Mouse (Mus musculus): ENCODE data around the gene Sctr. TPM values are rescaled to one million over a fixed set of nuclear protein-coding genes. Genes with fewer than 3 reads are reported as not detected.

Gene Sctr
- polyA plus RNA-seq, 1 experiment = not detected

- TF ChIP-seq CTCF (IDR thresholded peaks at IDR 0.05; ENCODE audit: borderline replicate concordance, insufficient read depth, low read length) (no peak), POLR2A (IDR thresholded peaks at IDR 0.05; ENCODE audit: low read depth, low read length) (no peak)
- H3K4me1 ChIP-seq (ENCODE audit: control insufficient read depth, insufficient read depth, low read length) = peaks cover 8% of the 10 kb centered on the region
Measured at GRCm38 (mm10) chr1:120075507-120075906, 68.8 kb downstream of the Sctr start.

GRCm38 (mm10) chr1:120077746-120078410, 71.2 kb downstream of the Sctr start:
- no peak for TF ChIP-seq CTCF (IDR thresholded peaks at IDR 0.05; ENCODE audit: borderline replicate concordance, insufficient read depth, low read length)
- TF ChIP-seq POLR2A (IDR thresholded peaks at IDR 0.05; ENCODE audit: low read depth, low read length) = no peak
- peaks cover 5% of the 10 kb centered on the region for H3K4me1 ChIP-seq (ENCODE audit: control insufficient read depth, insufficient read depth, low read length)
- no peak overlapping the region for H3K4me3 ChIP-seq (ENCODE audit: insufficient read depth, low read length)
- no peak overlapping the region for H3K27ac ChIP-seq (ENCODE audit: insufficient read depth, low read length)

More at GRCm38 (mm10) chr1:120075507-120075906, 68.8 kb downstream of the Sctr start:
- Histone ChIP-seq H3K4me3 (ENCODE audit: insufficient read depth, low read length) (no peak overlapping the region), H3K27ac (ENCODE audit: insufficient read depth, low read length) (no peak overlapping the region)

GRCm38 (mm10) chr1:120080632-120081031, 73.9 kb downstream of the Sctr start:
- peaks cover 8% of the 10 kb centered on the region; the same call in 1 of the 2 replicates for H3K4me1 ChIP-seq (ENCODE audit: control insufficient read depth, insufficient read depth, low read length)
- no peak overlapping the region for H3K4me3 ChIP-seq (ENCODE audit: insufficient read depth, low read length)
- H3K27ac ChIP-seq (ENCODE audit: insufficient read depth, low read length) = no peak overlapping the region
- TF ChIP-seq CTCF (IDR thresholded peaks at IDR 0.05; ENCODE audit: borderline replicate concordance, insufficient read depth, low read length) = no peak
- TF ChIP-seq POLR2A (IDR thresholded peaks at IDR 0.05; ENCODE audit: low read depth, low read length) = no peak

GRCm38 (mm10) chr1:120082957-120083585, 76.4 kb downstream of the Sctr start:
- peaks cover 8% of the 10 kb centered on the region; the same call in 1 of the 2 replicates for H3K4me1 ChIP-seq (ENCODE audit: control insufficient read depth, insufficient read depth, low read length)
- TF ChIP-seq POLR2A (IDR thresholded peaks at IDR 0.05; ENCODE audit: low read depth, low read length) = no peak
- TF ChIP-seq CTCF (IDR thresholded peaks at IDR 0.05; ENCODE audit: borderline replicate concordance, insufficient read depth, low read length) = no peak
- no peak overlapping the region for H3K27ac ChIP-seq (ENCODE audit: insufficient read depth, low read length)
- H3K4me3 ChIP-seq (ENCODE audit: insufficient read depth, low read length) = no peak overlapping the region

- Histone ChIP-seq H3K4me3 (ENCODE audit: insufficient read depth, low read length) (no peak overlapping the region), H3K4me1 (ENCODE audit: control insufficient read depth, insufficient read depth, low read length) (peaks cover 8% of the 10 kb centered on the region; the same call in 1 of the 2 replicates), H3K27ac (ENCODE audit: insufficient read depth, low read length) (peak overlapping the region; percentile 37; the same call in 1 of the 2 replicates)
- TF ChIP-seq POLR2A (IDR thresholded peaks at IDR 0.05; ENCODE audit: low read depth, low read length) = no peak
- TF ChIP-seq CTCF (IDR thresholded peaks at IDR 0.05; ENCODE audit: borderline replicate concordance, insufficient read depth, low read length) = no peak
Measured at GRCm38 (mm10) chr1:120083921-120084517, 77.3 kb downstream of the Sctr start.

GRCm38 (mm10) chr1:120085696-120086095, 79.0 kb downstream of the Sctr start:
- Histone ChIP-seq H3K27ac (ENCODE audit: insufficient read depth, low read length) (no peak overlapping the region), H3K4me3 (ENCODE audit: insufficient read depth, low read length) (no peak overlapping the region), H3K4me1 (ENCODE audit: control insufficient read depth, insufficient read depth, low read length) (peaks cover 8% of the 10 kb centered on the region; the same call in 1 of the 2 replicates)
- TF ChIP-seq CTCF (IDR thresholded peaks at IDR 0.05; ENCODE audit: borderline replicate concordance, insufficient read depth, low read length) (no peak), POLR2A (IDR thresholded peaks at IDR 0.05; ENCODE audit: low read depth, low read length) (no peak)

GRCm38 (mm10) chr1:120086644-120087043, 80.0 kb downstream of the Sctr start:
- no peak overlapping the region for H3K4me3 ChIP-seq (ENCODE audit: insufficient read depth, low read length)
- TF ChIP-seq CTCF (IDR thresholded peaks at IDR 0.05; ENCODE audit: borderline replicate concordance, insufficient read depth, low read length) (no peak), POLR2A (IDR thresholded peaks at IDR 0.05; ENCODE audit: low read depth, low read length) (no peak)
- H3K4me1 ChIP-seq (ENCODE audit: control insufficient read depth, insufficient read depth, low read length) = peaks cover 8% of the 10 kb centered on the region; the same call in 1 of the 2 replicates
- no peak overlapping the region for H3K27ac ChIP-seq (ENCODE audit: insufficient read depth, low read length)

- no peak overlapping the region for H3K27ac ChIP-seq (ENCODE audit: insufficient read depth, low read length)
- no peaks in the 10 kb centered on the region for H3K4me1 ChIP-seq (ENCODE audit: control insufficient read depth, insufficient read depth, low read length)
- TF ChIP-seq POLR2A (IDR thresholded peaks at IDR 0.05; ENCODE audit: low read depth, low read length) = no peak
- no peak for TF ChIP-seq CTCF (IDR thresholded peaks at IDR 0.05; ENCODE audit: borderline replicate concordance, insufficient read depth, low read length)
- no peak overlapping the region for H3K4me3 ChIP-seq (ENCODE audit: insufficient read depth, low read length)
Measured at GRCm38 (mm10) chr1:120089180-120089579, 82.5 kb downstream of the Sctr start.

GRCm38 (mm10) chr1:120090880-120091570, 84.3 kb downstream of the Sctr start:
- Histone ChIP-seq H3K4me3 (ENCODE audit: insufficient read depth, low read length) (no peak overlapping the region), H3K4me1 (ENCODE audit: control insufficient read depth, insufficient read depth, low read length) (no peaks in the 10 kb centered on the region), H3K27ac (ENCODE audit: insufficient read depth, low read length) (no peak overlapping the region)
- TF ChIP-seq POLR2A (IDR thresholded peaks at IDR 0.05; ENCODE audit: low read depth, low read length) (no peak), CTCF (IDR thresholded peaks at IDR 0.05; ENCODE audit: borderline replicate concordance, insufficient read depth, low read length) (no peak)
